ENCODE assay signal across 10 mouse cellular contexts in the genomic region with DNA sequence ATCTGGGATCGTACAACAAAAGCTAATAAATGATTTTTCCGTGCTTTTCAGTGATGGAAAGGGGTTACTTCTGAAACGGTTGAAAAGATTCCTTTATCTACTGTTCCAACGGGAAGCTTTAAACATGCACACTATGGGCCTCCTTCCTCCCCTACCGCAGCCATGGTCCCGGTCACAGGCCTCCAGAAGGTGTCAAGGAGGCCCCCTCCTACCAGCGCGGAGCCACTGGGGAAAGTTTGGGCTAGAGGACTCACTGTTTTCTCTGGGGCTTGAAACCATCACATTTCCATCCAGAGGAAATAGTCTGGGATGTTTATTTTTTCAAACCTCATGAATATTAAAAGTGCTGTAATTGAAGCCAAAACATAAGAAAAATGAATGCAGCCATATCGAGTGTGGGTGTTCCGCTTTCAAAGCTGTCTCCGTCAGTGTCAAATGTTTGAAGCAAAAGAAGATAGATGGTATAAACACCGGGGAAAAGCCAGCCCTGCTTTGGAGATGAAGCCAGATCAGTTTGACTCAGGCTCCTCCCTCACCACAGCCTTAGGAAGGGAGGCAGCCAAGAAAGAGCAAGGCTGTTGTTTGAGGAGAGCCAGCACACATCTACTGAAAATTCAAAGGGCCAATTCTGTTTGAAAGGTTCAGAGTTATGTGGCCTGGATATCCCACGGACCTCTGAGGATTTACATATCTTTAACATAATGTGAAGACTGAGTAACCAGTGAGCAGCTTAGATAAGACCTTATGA.
DNase-seq lines count a peak whose midpoint lies in the region; ATAC-seq and TF ChIP-seq lines count a peak whose summit lies in the region.
"Had no signal": no experiment of that assay in that cellular context is flagged by ENCODE, and none has a peak within 500 bp of the region (broad histone marks: within the 10 kb centered on the region; RNA-seq: fewer than 3 reads in every experiment).

No protein-coding gene starts in this region.

- no peak overlapping the region for H3K27ac ChIP-seq in kidney, postnatal 0 days
- H3K27ac ChIP-seq in kidney, embryonic 15.5 days, result no peak overlapping the region
- peak overlapping the region; percentile 64; the same call in 1 of the 2 replicates for H3K27ac ChIP-seq in embryonic facial prominence, embryonic 14.5 days (replicated peaks; ENCODE audit: low read depth, low read length)
- H3K27ac ChIP-seq in layer of hippocampus, adult 2 months, result no peak overlapping the region
- peak overlapping the region; percentile 68 for H3K27ac ChIP-seq in midbrain, embryonic 14.5 days (replicated peaks; ENCODE audit: low read depth, low read length)
- H3K27ac ChIP-seq: liver, embryonic 15.5 days had no signal

- no peak for TF ChIP-seq CTCF in kidney, postnatal 0 days (IDR thresholded peaks at IDR 0.05; ENCODE audit: low read depth)
- no peak for TF ChIP-seq CTCF in layer of hippocampus, adult 2 months (conservative IDR thresholded peaks at IDR 0.05)

- H3K27me3 ChIP-seq in kidney, postnatal 0 days (ENCODE audit: insufficient read depth, low read length), result no peaks in the 10 kb centered on the region
- H3K27me3 ChIP-seq in kidney, embryonic 15.5 days, result no peaks in the 10 kb centered on the region
- no peaks in the 10 kb centered on the region for H3K27me3 ChIP-seq in embryonic facial prominence, embryonic 14.5 days (replicated peaks; ENCODE audit: control insufficient read depth, insufficient read depth, low read length)
- no peaks in the 10 kb centered on the region for H3K27me3 ChIP-seq in midbrain, embryonic 14.5 days (ENCODE audit: control insufficient read depth, insufficient read depth, low read length)
- H3K27me3 ChIP-seq: liver, embryonic 15.5 days had no signal

- ATAC-seq in kidney, postnatal 0 days (replicated peaks; ENCODE audit: low FRiP score, low read depth), result no peak
- ATAC-seq in kidney, embryonic 15.5 days (replicated peaks; ENCODE audit: low FRiP score), result no peak
- peak; percentile 53; the same call in 1 of the 2 replicates for ATAC-seq in embryonic facial prominence, embryonic 14.5 days (ENCODE audit: low read depth)
- peak; percentile 71 for ATAC-seq in midbrain, embryonic 14.5 days (ENCODE audit: low FRiP score, low TSS enrichment)
- no peak for ATAC-seq in CD4-positive, CD25-positive, alpha-beta regulatory T cell, adult 4 months

- H3K9ac ChIP-seq in kidney, postnatal 0 days (ENCODE audit: low read depth, low read length), result no peak overlapping the region
- H3K9ac ChIP-seq in kidney, embryonic 15.5 days, result no peak overlapping the region
- no peak overlapping the region for H3K9ac ChIP-seq in embryonic facial prominence, embryonic 14.5 days (ENCODE audit: low read depth, low read length)
- no peak overlapping the region for H3K9ac ChIP-seq in midbrain, embryonic 14.5 days (replicated peaks; ENCODE audit: low read length)
- H3K9ac ChIP-seq: liver, embryonic 15.5 days had no signal

- H3K4me2 ChIP-seq in kidney, postnatal 0 days (ENCODE audit: low read length), result peak overlapping the region; percentile 2; the same call in 1 of the 2 replicates
- no peak overlapping the region for H3K4me2 ChIP-seq in kidney, embryonic 15.5 days
- H3K4me2 ChIP-seq in embryonic facial prominence, embryonic 14.5 days (ENCODE audit: low read depth, low read length), result no peak overlapping the region
- H3K4me2 ChIP-seq in midbrain, embryonic 14.5 days (ENCODE audit: low read length), result no peak overlapping the region
- H3K4me2 ChIP-seq: liver, embryonic 15.5 days had no signal

- DNase-seq in kidney, postnatal 0 days (ENCODE audit: low spot score), result peak; percentile 43
- peak; percentile 65 for DNase-seq in embryonic facial prominence, embryonic 14.5 days (ENCODE audit: low spot score)
- DNase-seq in layer of hippocampus, adult 2 months (ENCODE audit: low spot score in 2 of 2), result peak; percentile 34 to 74
- peak; percentile 68 for DNase-seq in midbrain, embryonic 14.5 days
- DNase-seq in T-cell, adult 2 months (ENCODE audit: low spot score), result no peak
- no peak for DNase-seq in testis, postnatal 14 days (ENCODE audit: low spot score)

- H3K9me3 ChIP-seq in kidney, postnatal 0 days (replicated peaks; ENCODE audit: low read length), result no peaks in the 10 kb centered on the region
- no peaks in the 10 kb centered on the region for H3K9me3 ChIP-seq in kidney, embryonic 15.5 days (replicated peaks)
- no peaks in the 10 kb centered on the region for H3K9me3 ChIP-seq in embryonic facial prominence, embryonic 14.5 days (ENCODE audit: control insufficient read depth, low read length)
- H3K9me3 ChIP-seq in midbrain, embryonic 14.5 days (ENCODE audit: control insufficient read depth, low read length), result no peaks in the 10 kb centered on the region
- H3K9me3 ChIP-seq: liver, embryonic 15.5 days had no signal

- H3K4me3 ChIP-seq in kidney, postnatal 0 days (replicated peaks; ENCODE audit: low read depth, low read length), result no peak overlapping the region
- H3K4me3 ChIP-seq in kidney, embryonic 15.5 days (replicated peaks), result no peak overlapping the region
- H3K4me3 ChIP-seq in embryonic facial prominence, embryonic 14.5 days (ENCODE audit: low read depth, low read length), result no peak overlapping the region
- no peak overlapping the region; the same call in 1 of the 2 replicates for H3K4me3 ChIP-seq in layer of hippocampus, adult 2 months
- H3K4me3 ChIP-seq in midbrain, embryonic 14.5 days (replicated peaks; ENCODE audit: low read depth, low read length), result no peak overlapping the region
- H3K4me3 ChIP-seq: erythroblast, embryonic 14.5 days; liver, embryonic 15.5 days had no signal

- no peaks in the 10 kb centered on the region for H3K4me1 ChIP-seq in kidney, postnatal 0 days (replicated peaks; ENCODE audit: insufficient read depth, low read length)
- H3K4me1 ChIP-seq in kidney, embryonic 15.5 days, result peaks cover 14% of the 10 kb centered on the region; the same call in 1 of the 2 replicates
- H3K4me1 ChIP-seq in embryonic facial prominence, embryonic 14.5 days (ENCODE audit: control insufficient read depth, insufficient read depth, low read length), result peaks cover 11% of the 10 kb centered on the region
- H3K4me1 ChIP-seq in midbrain, embryonic 14.5 days (ENCODE audit: control insufficient read depth, insufficient read depth, low read length), result peaks cover 14% of the 10 kb centered on the region
- H3K4me1 ChIP-seq: liver, embryonic 15.5 days had no signal

- no peaks in the 10 kb centered on the region for H3K36me3 ChIP-seq in kidney, postnatal 0 days (ENCODE audit: insufficient read depth, low read length)
- no peaks in the 10 kb centered on the region for H3K36me3 ChIP-seq in kidney, embryonic 15.5 days
- no peaks in the 10 kb centered on the region for H3K36me3 ChIP-seq in embryonic facial prominence, embryonic 14.5 days (ENCODE audit: control insufficient read depth, insufficient read depth, low read length)
- H3K36me3 ChIP-seq in midbrain, embryonic 14.5 days (ENCODE audit: control insufficient read depth, insufficient read depth, low read length), result no peaks in the 10 kb centered on the region
- H3K36me3 ChIP-seq: liver, embryonic 15.5 days had no signal

- 33% methylated on average over 13 of the region's 13 CpGs for WGBS in kidney, postnatal 0 days
- WGBS in kidney, embryonic 15.5 days, result 30% methylated on average over 13 of the region's 13 CpGs
- 35% methylated on average over 13 of the region's 13 CpGs for WGBS in embryonic facial prominence, embryonic 14.5 days
- 23% methylated on average over 13 of the region's 13 CpGs for WGBS in midbrain, embryonic 14.5 days

Comparison
In these comparisons a context has a peak if more than half of its experiments do, and no peak if none do; other contexts are left out.
1. ATAC-seq: peak in embryonic facial prominence, embryonic 14.5 days (single experiment) and midbrain, embryonic 14.5 days (single experiment); none in kidney, postnatal 0 days (single experiment), kidney, embryonic 15.5 days (single experiment) and CD4-positive, CD25-positive, alpha-beta regulatory T cell, adult 4 months (single experiment).
2. DNase-seq: peak in kidney, postnatal 0 days (single experiment), embryonic facial prominence, embryonic 14.5 days (single experiment), layer of hippocampus, adult 2 months (2 of 2) and midbrain, embryonic 14.5 days (single experiment); none in T-cell, adult 2 months (single experiment) and testis, postnatal 14 days (single experiment).
3. H3K27ac ChIP-seq: peak in embryonic facial prominence, embryonic 14.5 days (single experiment) and midbrain, embryonic 14.5 days (single experiment); none in kidney, postnatal 0 days (single experiment), kidney, embryonic 15.5 days (single experiment) and layer of hippocampus, adult 2 months (single experiment).